Mouse (Mus musculus) CD4-positive helper T cell, adult 2 months (primary cell): ENCODE results near the gene Rab44.
"Not testable (repeated sequence)": the region's sequence is repeated elsewhere in the genome, so short reads cannot be mapped to it uniquely, and the experiment has no call there.

Experiments used
- DNase-seq: peaks from one replicate; pipeline ENCODE4 v3.0.0-alpha.2; 2012; ENCODE audit warnings: low read depth, missing footprints, low spot score

Rab44 gene

GRCm38 (mm10) chr17:29091348-29091944 lies 22.5 kb upstream of the Rab44 start:
- no peak for DNase-seq

GRCm38 (mm10) chr17:29092497-29092896 lies 21.4 kb upstream of the Rab44 start:
- DNase-seq, result no peak

- peak; percentile 85 for DNase-seq
These were observed 20.6 kb upstream of the Rab44 start for GRCm38 (mm10) chr17:29093110-29093952.

GRCm38 (mm10) chr17:29093961-29094309 lies 20.0 kb upstream of the Rab44 start:
- DNase-seq, result no peak

GRCm38 (mm10) chr17:29094310-29095181 lies 19.4 kb upstream of the Rab44 start:
- DNase-seq, result peak; percentile 46

- DNase-seq, result peak; percentile 95
These were observed 18.7 kb upstream of the Rab44 start for GRCm38 (mm10) chr17:29095201-29095733.

GRCm38 (mm10) chr17:29096245-29096644 lies 17.7 kb upstream of the Rab44 start:
- DNase-seq, result no peak

GRCm38 (mm10) chr17:29096851-29097561 lies 16.9 kb upstream of the Rab44 start:
- DNase-seq, result no peak

- DNase-seq, result no peak
These were observed 15.7 kb upstream of the Rab44 start for GRCm38 (mm10) chr17:29098291-29098690.

- DNase-seq, result no peak
These were observed 14.9 kb upstream of the Rab44 start for GRCm38 (mm10) chr17:29099076-29099475.

GRCm38 (mm10) chr17:29100627-29101026 lies 13.3 kb upstream of the Rab44 start:
- DNase-seq, result no peak

- not testable (repeated sequence) for DNase-seq
These were observed 3.6 kb upstream of the Rab44 start for GRCm38 (mm10) chr17:29110356-29110755.

- DNase-seq, result no peak
These were observed 2.6 kb upstream of the Rab44 start for GRCm38 (mm10) chr17:29111332-29111731.

GRCm38 (mm10) chr17:29116023-29116422 lies 2.1 kb downstream of the Rab44 start:
- no peak for DNase-seq

GRCm38 (mm10) chr17:29117006-29117648 lies 3.2 kb downstream of the Rab44 start:
- DNase-seq, result no peak

GRCm38 (mm10) chr17:29118057-29118456 lies 4.1 kb downstream of the Rab44 start:
- no peak for DNase-seq

- no peak for DNase-seq
These were observed 6.7 kb downstream of the Rab44 start for GRCm38 (mm10) chr17:29120666-29121065.

GRCm38 (mm10) chr17:29122817-29123216 lies 8.9 kb downstream of the Rab44 start:
- DNase-seq, result no peak

- DNase-seq, result no peak
These were observed 9.7 kb downstream of the Rab44 start for GRCm38 (mm10) chr17:29123578-29124174.

GRCm38 (mm10) chr17:29126561-29126960 lies 12.6 kb downstream of the Rab44 start:
- DNase-seq, result no peak
